Mouse (Mus musculus) midbrain, embryonic 16.5 days (tissue): ENCODE results near the gene Pdcd6ip. TPM values are rescaled to one million over a fixed set of nuclear protein-coding genes. Genes with fewer than 3 reads are reported as not detected.

Experiments used
- ATAC-seq: fragments of 200-750 bp; cut with Nextera tagmentation; 2 replicates; pipeline ENCODE4 v1.8.0; 2017; ENCODE audit warnings: moderate TSS enrichment
- H3K27ac ChIP-seq: fragments of 300-500 bp; sonication (generic); 2 replicates; pipeline ENCODE4 v1.5.1; 2014; ENCODE audit warnings: mild to moderate bottlenecking, low read length, mixed read lengths
- H3K27me3 ChIP-seq: fragments of 300-500 bp; sonication (generic); 2 replicates; pipeline ENCODE4 v1.6.1; 2014; ENCODE audit warnings: low read depth, low read length, mixed read lengths; ENCODE audit not compliant: control insufficient read depth, insufficient read depth
- H3K36me3 ChIP-seq: fragments of 300-500 bp; sonication (generic); 2 replicates; pipeline ENCODE4 v1.6.1; 2014; ENCODE audit warnings: mild to moderate bottlenecking, low read length, moderate library complexity, mixed read lengths; ENCODE audit not compliant: control insufficient read depth, insufficient read depth
- H3K4me1 ChIP-seq: fragments of 300-500 bp; sonication (generic); 2 replicates; pipeline ENCODE4 v1.6.1; 2014; ENCODE audit warnings: mild to moderate bottlenecking, low read length, mixed read lengths; ENCODE audit not compliant: control insufficient read depth, insufficient read depth
- H3K4me2 ChIP-seq: fragments of 300-500 bp; sonication (generic); 2 replicates; pipeline ENCODE4 v1.6.1; 2014; ENCODE audit warnings: mild to moderate bottlenecking, low read length, mixed read lengths
- H3K4me3 ChIP-seq: fragments of 300-500 bp; sonication (generic); 2 replicates; pipeline ENCODE4 v1.5.1; 2014; ENCODE audit warnings: low read depth, mild to moderate bottlenecking, low read length, moderate library complexity, mixed read lengths
- H3K9ac ChIP-seq: fragments of 300-500 bp; sonication (generic); 2 replicates; pipeline ENCODE4 v1.6.1; 2014; ENCODE audit warnings: low read depth, low read length, mixed read lengths
- H3K9me3 ChIP-seq: fragments of 300-500 bp; sonication (generic); replicated peaks from 2 replicates; pipeline ENCODE4 v1.6.1; 2014; ENCODE audit warnings: mild to moderate bottlenecking, low read length, mixed read lengths; ENCODE audit not compliant: control insufficient read depth, poor library complexity, severe bottlenecking
- WGBS: fragments of 180-500 bp; shearing (Covaris S2); extraction: QIAGEN DNeasy Blood & Tissue Kit; methylation state at CpG from one replicate; pipeline ENCODE4 v1.1.7; 2014; 5-methylcytosine and 5-hydroxymethylcytosine counted together
- polyA plus RNA-seq: library from polyadenylated mRNA; unstranded; fragments of >200 nt; fragmentation: Nextera tagmentation; extraction: Ambion mirVana; gene quantifications from 2 replicates; pipeline ENCODE4 v1.2.1, GENCODE M21; 2015

Pdcd6ip gene
- polyA plus RNA-seq, 1 experiment from 2014 or later = 35.9 TPM

GRCm38 (mm10) chr9:113708361-113709280, 562 bp upstream of the Pdcd6ip start:
- ATAC-seq = peak; percentile 74
- H3K27ac ChIP-seq = peak overlapping the region; percentile 80

GRCm38 (mm10) chr9:113706841-113707240, 1.2 kb downstream of the Pdcd6ip start:
- no peak overlapping the region for H3K27ac ChIP-seq
- H3K4me2 ChIP-seq = peak overlapping the region; percentile 77
- WGBS = 68% methylated on average over 9 of the region's 9 CpGs
- H3K9me3 ChIP-seq = no peaks in the 10 kb centered on the region
- peaks cover 18% of the 10 kb centered on the region for H3K4me1 ChIP-seq
- H3K4me3 ChIP-seq = peak overlapping the region; percentile 99
- peak overlapping the region; percentile 96 for H3K9ac ChIP-seq
- no peak for ATAC-seq
- H3K36me3 ChIP-seq = no peaks in the 10 kb centered on the region
- no peaks in the 10 kb centered on the region for H3K27me3 ChIP-seq

More at GRCm38 (mm10) chr9:113708361-113709280, 562 bp upstream of the Pdcd6ip start:
- Histone ChIP-seq H3K4me1 (peaks cover 18% of the 10 kb centered on the region), H3K27me3 (no peaks in the 10 kb centered on the region), H3K36me3 (no peaks in the 10 kb centered on the region), H3K9ac (peak overlapping the region; percentile 96), H3K9me3 (no peaks in the 10 kb centered on the region), H3K4me3 (peak overlapping the region; percentile 99), H3K4me2 (peak overlapping the region; percentile 77)
- 55% methylated on average over 19 of the region's 19 CpGs for WGBS

GRCm38 (mm10) chr9:113706108-113706507, 2.0 kb downstream of the Pdcd6ip start:
- H3K4me2 ChIP-seq = peak overlapping the region; percentile 77
- no peaks in the 10 kb centered on the region for H3K36me3 ChIP-seq
- ATAC-seq = no peak
- H3K9ac ChIP-seq = no peak overlapping the region
- no peaks in the 10 kb centered on the region for H3K9me3 ChIP-seq
- no peaks in the 10 kb centered on the region for H3K27me3 ChIP-seq
- peaks cover 18% of the 10 kb centered on the region for H3K4me1 ChIP-seq
- peak overlapping the region; percentile 99; the same call in 1 of the 2 replicates for H3K4me3 ChIP-seq
- WGBS = 79% methylated on average over 2 of the region's 2 CpGs
- H3K27ac ChIP-seq = no peak overlapping the region

- Histone ChIP-seq H3K9ac (no peak overlapping the region), H3K27me3 (no peaks in the 10 kb centered on the region), H3K4me3 (no peak overlapping the region), H3K9me3 (no peaks in the 10 kb centered on the region), H3K4me2 (no peak overlapping the region), H3K36me3 (peaks cover 6% of the 10 kb centered on the region), H3K4me1 (peaks cover 11% of the 10 kb centered on the region), H3K27ac (no peak overlapping the region)
- ATAC-seq = no peak
- 86% methylated on average over 5 of the region's 5 CpGs for WGBS
These were observed 6.5 kb downstream of the Pdcd6ip start for GRCm38 (mm10) chr9:113701441-113702160.

DNA sequence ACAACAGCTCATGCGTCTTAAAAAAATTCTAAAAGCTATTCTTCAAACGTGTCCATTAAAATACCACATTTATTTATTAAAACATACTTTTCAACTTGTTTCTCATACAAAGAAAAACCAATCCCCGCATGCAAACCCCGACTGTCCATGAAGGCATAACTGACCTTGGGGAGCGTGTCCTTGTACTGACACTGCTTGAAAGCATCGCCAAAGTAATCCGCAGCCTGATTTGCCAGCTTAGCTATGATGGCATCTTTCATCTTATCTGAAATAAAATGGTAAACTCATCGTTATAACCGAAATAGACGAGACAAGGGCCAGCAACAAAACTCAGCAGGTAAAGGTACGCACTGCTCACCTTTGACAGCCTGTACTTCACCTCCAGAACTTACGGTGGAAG, 20.6 kb downstream of the Pdcd6ip start:
- Histone ChIP-seq H3K4me3 (no peak overlapping the region), H3K4me2 (no peak overlapping the region), H3K9me3 (no peaks in the 10 kb centered on the region), H3K9ac (no peak overlapping the region), H3K27ac (no peak overlapping the region), H3K27me3 (no peaks in the 10 kb centered on the region), H3K4me1 (no peaks in the 10 kb centered on the region), H3K36me3 (peaks cover 33% of the 10 kb centered on the region)
- ATAC-seq = no peak
- 95% methylated on average over 12 of the region's 12 CpGs for WGBS

DNA sequence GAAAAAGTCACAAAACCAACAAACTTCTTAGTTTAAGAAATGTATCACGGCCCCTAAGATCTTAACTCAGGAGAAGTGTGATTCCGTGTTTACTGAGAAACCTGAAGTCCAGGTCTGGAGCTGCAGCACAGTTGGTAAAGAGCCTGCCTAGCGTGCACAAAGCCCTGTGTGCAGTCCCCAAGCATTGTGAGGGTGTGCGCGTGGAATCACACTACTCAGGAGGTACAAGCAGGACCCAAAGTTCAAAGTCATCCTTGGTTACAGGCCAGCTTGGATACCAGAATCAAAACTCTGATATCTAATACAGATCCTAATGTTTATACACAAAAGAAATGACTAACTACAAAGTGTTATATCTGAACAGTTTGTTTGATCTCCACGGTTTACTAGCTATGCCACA, 34.3 kb downstream of the Pdcd6ip start:
- Histone ChIP-seq H3K9me3 (no peaks in the 10 kb centered on the region), H3K27ac (no peak overlapping the region), H3K36me3 (peaks cover 31% of the 10 kb centered on the region), H3K4me1 (no peaks in the 10 kb centered on the region), H3K4me2 (no peak overlapping the region), H3K27me3 (no peaks in the 10 kb centered on the region), H3K9ac (no peak overlapping the region), H3K4me3 (no peak overlapping the region)
- 95% methylated on average over 6 of the region's 6 CpGs for WGBS
- ATAC-seq = no peak

DNA sequence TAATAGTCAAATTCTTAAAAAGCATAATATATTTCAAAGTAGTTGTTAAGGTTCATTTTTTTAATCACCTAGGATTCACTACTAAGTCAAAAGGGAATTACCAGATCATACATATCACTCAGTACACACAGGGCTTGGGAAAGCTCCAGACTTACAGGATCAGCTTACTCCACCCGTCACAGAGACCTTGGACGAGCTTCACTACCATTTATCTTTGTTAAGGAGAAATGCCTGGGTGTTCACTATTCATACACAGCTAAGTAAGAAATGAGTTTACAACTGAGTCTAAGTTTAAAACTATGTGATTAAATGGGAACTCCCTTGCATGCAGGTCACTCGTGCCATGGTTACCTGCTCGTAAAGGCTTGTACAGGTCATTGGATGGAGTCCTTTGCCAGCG, 35.7 kb downstream of the Pdcd6ip start:
- peaks cover 7% of the 10 kb centered on the region; the same call in 1 of the 2 replicates for H3K9me3 ChIP-seq
- no peak overlapping the region for H3K27ac ChIP-seq
- peaks cover 41% of the 10 kb centered on the region for H3K36me3 ChIP-seq
- WGBS = 94% methylated on average over 5 of the region's 5 CpGs
- ATAC-seq = no peak
- H3K4me2 ChIP-seq = no peak overlapping the region
- H3K27me3 ChIP-seq = no peaks in the 10 kb centered on the region
- no peaks in the 10 kb centered on the region for H3K4me1 ChIP-seq
- no peak overlapping the region for H3K9ac ChIP-seq
- no peak overlapping the region for H3K4me3 ChIP-seq

DNA sequence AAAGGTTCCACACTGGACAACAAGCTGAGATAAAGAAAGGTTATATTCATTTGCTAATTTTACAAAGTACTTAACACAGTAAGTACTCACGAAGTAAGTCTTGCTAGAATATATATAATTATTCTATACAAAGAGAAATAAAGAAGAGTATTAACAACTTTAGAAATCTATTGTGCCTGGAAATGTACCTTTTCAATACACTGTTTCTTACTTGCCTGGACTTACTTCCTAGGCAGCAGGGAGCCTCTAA, 37.3 kb downstream of the Pdcd6ip start:
- no peak overlapping the region for H3K4me3 ChIP-seq
- no peak overlapping the region for H3K4me2 ChIP-seq
- peaks cover 7% of the 10 kb centered on the region; the same call in 1 of the 2 replicates for H3K9me3 ChIP-seq
- no peak overlapping the region for H3K27ac ChIP-seq
- no peaks in the 10 kb centered on the region for H3K27me3 ChIP-seq
- no peak for ATAC-seq
- peaks cover 48% of the 10 kb centered on the region for H3K36me3 ChIP-seq
- 79% methylated on average over 1 of the region's 1 CpGs for WGBS
- no peaks in the 10 kb centered on the region for H3K4me1 ChIP-seq
- no peak overlapping the region for H3K9ac ChIP-seq
